Mouse (Mus musculus) right cerebral cortex, postnatal 25 days (tissue): ENCODE results near the gene Tpm1.
A peak's percentile ranks its signal among the peaks of the same experiment; 100 is the strongest.

Experiments used
- DNase-seq: peaks from one replicate; pipeline ENCODE4 v3.0.0; 2022

Gene Tpm1

GRCm38 (mm10) chr9:67045966-67046602 is 3.1 kb downstream of the Tpm1 start:
- DNase-seq: no peak

- no peak for DNase-seq
Measured at GRCm38 (mm10) chr9:67045306-67045675, 3.9 kb downstream of the Tpm1 start.

GRCm38 (mm10) chr9:67044551-67045305 is 4.5 kb downstream of the Tpm1 start:
- peak; percentile 72 for DNase-seq

- DNase-seq: peak; percentile 99
Measured at GRCm38 (mm10) chr9:67043231-67044199, 5.7 kb downstream of the Tpm1 start.

GRCm38 (mm10) chr9:67042813-67043207 is 6.4 kb downstream of the Tpm1 start:
- no peak for DNase-seq

- DNase-seq: no peak
Measured at GRCm38 (mm10) chr9:67041840-67042812, 7.1 kb downstream of the Tpm1 start.

GRCm38 (mm10) chr9:67040963-67041839 is 8.0 kb downstream of the Tpm1 start:
- no peak for DNase-seq

GRCm38 (mm10) chr9:67039867-67040266 is 9.3 kb downstream of the Tpm1 start:
- no peak for DNase-seq

- DNase-seq: no peak
Measured at GRCm38 (mm10) chr9:67038686-67039085, 10.5 kb downstream of the Tpm1 start.

- DNase-seq: no peak
Measured at GRCm38 (mm10) chr9:67037666-67038065, 11.5 kb downstream of the Tpm1 start.

GRCm38 (mm10) chr9:67036527-67037118 is 12.6 kb downstream of the Tpm1 start:
- no peak for DNase-seq

GRCm38 (mm10) chr9:67035957-67036451 is 13.2 kb downstream of the Tpm1 start:
- peak; percentile 78 for DNase-seq

GRCm38 (mm10) chr9:67034677-67035076 is 14.5 kb downstream of the Tpm1 start:
- DNase-seq: no peak

GRCm38 (mm10) chr9:67033016-67033415 is 16.2 kb downstream of the Tpm1 start:
- no peak for DNase-seq

GRCm38 (mm10) chr9:67032611-67033010 is 16.6 kb downstream of the Tpm1 start:
- DNase-seq: no peak

GRCm38 (mm10) chr9:67029518-67029917 is 19.7 kb downstream of the Tpm1 start:
- DNase-seq: no peak

- no peak for DNase-seq
Measured at GRCm38 (mm10) chr9:67028929-67029328, 20.3 kb downstream of the Tpm1 start.

GRCm38 (mm10) chr9:67028133-67028724 is 21.0 kb downstream of the Tpm1 start:
- DNase-seq: no peak

GRCm38 (mm10) chr9:67026890-67027289 is 22.3 kb downstream of the Tpm1 start:
- no peak for DNase-seq

- no peak for DNase-seq
Measured at GRCm38 (mm10) chr9:67026061-67026460, 23.1 kb downstream of the Tpm1 start.
